Mouse (Mus musculus) lung, adult 2 months (tissue): ENCODE measurements around the gene Exd2. TPM values are rescaled to one million over a fixed set of nuclear protein-coding genes. Genes with fewer than 3 reads are reported as not detected.
A peak's percentile ranks its signal among the peaks of the same experiment; 100 is the strongest.
"Not testable (repeated sequence)": the region's sequence is repeated elsewhere in the genome, so short reads cannot be mapped to it uniquely, and the experiment has no call there.

Source experiments
- DNase-seq: peaks from one replicate; pipeline ENCODE4 v3.0.0; 2022
- H3K4me1 ChIP-seq: fragments of 200-500 bp; 2 replicates; pipeline ENCODE4 v1.6.1; 2011; ENCODE audit warnings: low read length; ENCODE audit not compliant: control insufficient read depth, insufficient read depth
- H3K4me3 ChIP-seq: fragments of 200-500 bp; replicated peaks from 2 replicates; pipeline ENCODE3; 2011; ENCODE audit warnings: low read depth, mild to moderate bottlenecking, control low read depth, low read length; ENCODE audit errors: extremely low read depth
- CTCF ChIP-seq: fragments of 200-500 bp; IDR thresholded peaks from 2 replicates; pipeline ENCODE4 v1.5.1; 2011; ENCODE audit warnings: mild to moderate bottlenecking, low read length, control low read depth; ENCODE audit not compliant: insufficient read depth
- POLR2A ChIP-seq: fragments of 200-500 bp; IDR thresholded peaks from 2 replicates; pipeline ENCODE4 v1.6.1; 2011; ENCODE audit warnings: low read depth, mild to moderate bottlenecking, control low read depth, low read length, borderline replicate concordance; ENCODE audit errors: extremely low read depth
- WGBS: fragments of 180-500 bp; shearing (Covaris S2); methylation state at CpG from one replicate; pipeline ENCODE4 v1.1.7; 2018; 5-methylcytosine and 5-hydroxymethylcytosine counted together
- polyA plus RNA-seq: library from polyadenylated mRNA; depleted of rRNA; stranded (reverse); fragments of >200 nt; gene quantifications from 2 replicates; pipeline ENCODE4 v1.2.3, GENCODE M21; 2012

Exd2 gene
- polyA plus RNA-seq, 1 experiment: 15.3 TPM

DNA sequence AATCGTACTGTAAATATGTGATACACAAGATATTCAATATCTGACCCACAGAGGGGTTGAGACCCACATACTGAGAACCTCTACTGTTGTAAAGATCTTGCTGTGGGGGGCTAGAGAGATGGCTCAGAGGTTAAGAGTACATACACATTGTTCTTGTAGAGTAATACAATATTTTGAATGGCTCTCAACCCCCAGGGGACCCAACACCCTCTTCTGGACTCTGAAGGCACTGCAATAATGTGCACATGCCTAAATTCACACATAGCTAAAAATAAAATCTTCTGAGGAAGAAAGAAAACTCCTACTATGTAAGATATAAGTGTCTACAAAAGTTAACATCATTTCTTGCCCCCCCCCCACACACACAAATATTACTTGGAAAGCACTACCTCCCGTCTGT lies 21.9 kb upstream of the Exd2 start:
- DNase-seq: no peak
- WGBS: 68% methylated on average over 2 of the region's 2 CpGs
- TF ChIP-seq CTCF (0 out of 2 replicates have a peak, but pooled peaks have one; percentile 12), POLR2A (no peak)
- H3K4me1 ChIP-seq: no peaks in the 10 kb centered on the region
- no peak overlapping the region for H3K4me3 ChIP-seq

DNA sequence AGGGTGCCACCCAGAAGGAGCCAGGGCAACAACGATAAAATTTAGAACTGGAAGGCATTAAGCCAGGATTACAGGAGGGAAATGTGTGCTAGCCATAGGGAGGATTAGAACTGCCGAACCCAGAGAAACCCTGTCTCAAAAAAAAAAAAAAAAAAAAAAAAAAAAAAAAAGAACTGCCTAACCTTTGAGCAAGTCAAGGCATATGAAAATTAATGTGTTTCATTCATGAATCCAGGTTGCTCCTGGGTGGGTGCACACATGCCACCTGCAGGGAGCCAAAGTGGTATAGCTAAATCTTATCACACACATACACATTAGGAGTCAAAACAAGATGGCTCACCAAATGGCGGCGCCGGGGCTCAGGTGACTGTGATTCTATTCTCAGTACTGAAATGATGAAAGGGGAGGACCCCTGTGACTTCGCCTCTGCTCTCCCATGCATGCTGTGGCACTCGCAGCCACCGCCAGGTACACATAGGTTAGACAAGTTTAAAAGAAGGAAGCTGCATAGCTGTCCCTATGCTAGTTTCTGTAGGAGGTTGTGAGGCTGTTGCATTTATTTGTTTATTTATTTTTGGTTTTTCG lies 18.3 kb upstream of the Exd2 start:
- Histone ChIP-seq H3K4me1 (no peaks in the 10 kb centered on the region), H3K4me3 (no peak overlapping the region)
- no peak for TF ChIP-seq POLR2A
- DNase-seq: no peak
- 81% methylated on average over 9 of the region's 9 CpGs for WGBS

DNA sequence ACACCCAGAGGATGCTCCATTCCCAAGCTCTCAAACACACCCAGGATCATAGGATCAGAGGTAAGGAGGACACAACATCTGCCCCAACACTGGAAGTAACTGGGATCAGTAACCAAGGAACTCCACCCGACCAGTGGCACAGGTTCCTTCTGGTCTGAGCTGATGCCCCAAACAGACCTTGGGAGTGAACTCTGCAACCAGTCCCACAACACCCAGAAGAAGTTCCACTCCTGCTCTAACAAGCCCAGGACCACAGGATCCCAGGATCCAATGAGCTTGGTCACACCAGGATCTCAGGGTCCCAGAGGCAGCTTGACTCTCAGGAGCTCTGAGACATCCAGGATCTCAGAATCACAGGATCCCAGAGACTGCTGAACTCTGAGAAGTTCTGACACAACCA lies 9.4 kb upstream of the Exd2 start:
- TF ChIP-seq CTCF (no peak), POLR2A (no peak)
- 90% methylated on average over 1 of the region's 1 CpGs for WGBS
- H3K4me3 ChIP-seq: no peak overlapping the region
- DNase-seq: no peak
- no peaks in the 10 kb centered on the region for H3K4me1 ChIP-seq

DNA sequence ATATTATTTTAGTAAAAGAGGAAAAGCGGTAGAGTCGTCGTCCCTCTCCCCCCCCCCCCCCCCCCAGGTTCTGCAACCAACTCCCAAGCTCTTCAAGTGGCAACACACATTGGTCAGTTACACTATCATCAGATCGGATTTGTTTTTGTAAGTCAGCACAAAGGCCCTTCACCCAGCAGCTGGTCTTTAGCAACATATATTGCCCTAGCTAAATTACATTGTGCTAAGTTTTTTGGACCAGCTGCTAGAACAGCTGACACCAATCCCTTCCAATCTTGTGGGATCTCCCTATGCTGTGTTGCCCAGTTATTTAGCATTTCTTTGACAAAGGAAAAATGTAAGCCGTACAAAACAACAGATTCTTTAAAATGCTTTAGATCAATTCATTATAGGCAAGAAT lies 4.9 kb upstream of the Exd2 start:
- no peak for DNase-seq
- no peak overlapping the region for H3K4me3 ChIP-seq
- 72% methylated on average over 5 of the region's 5 CpGs for WGBS
- no peak for TF ChIP-seq POLR2A
- TF ChIP-seq CTCF: no peak
- H3K4me1 ChIP-seq: no peaks in the 10 kb centered on the region

DNA sequence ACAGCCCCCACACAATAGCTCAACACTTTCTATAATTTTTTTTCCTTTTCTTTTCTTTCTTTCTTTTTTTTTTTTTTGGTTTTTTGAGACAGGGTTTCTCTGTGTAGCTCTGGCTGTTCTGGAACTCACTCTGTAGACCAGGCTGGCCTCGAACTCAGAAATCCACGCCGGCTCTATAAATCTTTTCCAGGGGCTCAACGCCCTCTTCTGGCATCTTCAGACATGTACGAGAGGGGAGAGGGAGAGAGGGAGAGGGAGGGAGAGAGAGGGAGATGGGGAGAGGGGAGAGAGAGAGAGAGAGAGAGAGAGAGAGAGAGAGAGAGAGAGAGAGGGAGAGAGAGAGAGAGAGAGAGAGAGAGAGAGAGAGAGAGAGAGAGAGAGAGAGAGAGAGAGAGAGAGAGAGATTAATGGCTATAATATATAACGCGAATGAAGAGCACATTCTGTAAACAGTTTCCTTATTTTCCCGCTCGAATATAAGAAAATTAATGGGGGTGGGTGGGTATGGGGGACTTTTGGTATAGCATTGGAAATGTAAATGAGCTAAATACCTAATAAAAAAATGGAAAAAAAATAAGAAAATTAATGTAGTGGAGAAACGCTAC lies 501 bp upstream of the Exd2 start:
- H3K4me3 ChIP-seq, H3K4me1 ChIP-seq, DNase-seq: not testable (repeated sequence)
- WGBS: 6% methylated on average over 10 of the region's 10 CpGs

DNA sequence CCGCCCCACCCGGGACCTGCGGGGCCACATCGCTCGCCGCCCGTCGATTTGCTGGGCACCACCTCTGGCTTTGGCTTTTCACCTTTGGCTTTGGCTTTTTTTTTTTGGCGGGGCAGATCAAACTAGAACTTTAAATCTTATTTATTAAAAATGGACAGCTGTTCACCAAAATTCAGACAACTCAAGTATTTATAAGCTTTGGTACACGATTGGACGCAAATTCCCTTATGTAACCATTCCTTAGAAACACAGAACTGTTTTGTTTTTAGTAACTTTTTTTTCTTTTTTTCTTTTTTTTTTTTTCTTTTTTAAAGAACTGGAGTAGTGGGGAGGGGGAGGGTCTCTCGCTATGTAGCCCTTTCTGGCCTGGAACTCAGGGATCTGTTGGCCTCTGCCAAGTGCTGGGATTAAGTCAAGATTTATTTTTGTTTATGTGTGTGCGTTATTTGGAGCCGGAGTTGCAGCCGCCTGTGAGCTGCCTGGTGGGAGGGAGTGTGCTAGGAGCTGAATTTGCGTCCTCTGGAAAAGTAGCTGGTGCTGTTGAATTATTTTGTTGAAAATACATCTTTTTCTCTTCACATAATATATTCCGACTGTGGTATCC lies 873 bp downstream of the Exd2 start:
- no peak for DNase-seq
- TF ChIP-seq CTCF: no peak
- TF ChIP-seq POLR2A: no peak
- H3K4me3 ChIP-seq: peak overlapping the region; percentile 100
- H3K4me1 ChIP-seq: no peaks in the 10 kb centered on the region
- 4% methylated on average over 17 of the region's 17 CpGs for WGBS

DNA sequence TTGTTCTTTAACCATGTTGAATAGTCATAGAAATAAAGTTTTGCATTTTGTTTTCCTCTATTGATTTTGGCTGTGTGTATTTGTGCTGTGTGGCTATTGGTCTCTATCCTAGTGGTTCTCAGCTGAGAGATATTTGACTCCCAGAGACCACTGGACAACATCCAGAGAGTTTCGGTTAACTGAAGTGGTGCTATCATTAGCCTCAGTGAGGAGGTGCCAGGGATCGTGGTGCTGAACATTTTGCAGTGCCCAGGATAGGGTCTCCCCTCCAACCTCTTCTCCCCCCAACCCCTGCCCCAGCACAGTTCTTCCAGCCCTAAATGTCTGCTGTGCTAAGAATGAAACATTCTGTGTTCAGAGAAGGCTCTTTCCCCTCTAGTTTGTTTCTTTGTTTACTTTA lies 7.3 kb downstream of the Exd2 start:
- 66% methylated on average over 2 of the region's 2 CpGs for WGBS
- no peak overlapping the region for H3K4me3 ChIP-seq
- no peak for DNase-seq

DNA sequence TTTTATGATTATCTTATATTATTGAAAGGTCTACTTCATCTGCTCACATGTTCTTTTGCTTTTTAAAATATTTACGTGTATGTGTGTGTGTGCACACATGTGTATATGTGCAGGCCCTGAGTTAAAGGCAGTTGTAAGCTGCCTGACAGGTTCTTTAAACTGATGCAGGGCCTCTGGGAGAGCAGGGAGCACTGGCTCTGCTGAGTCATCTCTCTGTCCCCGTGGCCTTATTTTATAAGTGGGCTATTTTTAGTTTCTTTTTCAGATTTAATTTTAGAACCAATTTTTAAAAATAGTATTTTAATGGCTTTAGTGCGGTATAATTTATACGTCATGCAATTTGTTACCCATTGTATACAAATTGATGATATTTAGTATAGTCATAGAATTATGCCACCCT lies 9.0 kb downstream of the Exd2 start:
- no peaks in the 10 kb centered on the region for H3K4me1 ChIP-seq
- no peak overlapping the region for H3K4me3 ChIP-seq
- DNase-seq: no peak
- 67% methylated on average over 4 of the region's 4 CpGs for WGBS
- TF ChIP-seq POLR2A (no peak), CTCF (no peak)

More for the DNA sequence above, 7.3 kb downstream of the Exd2 start:
- TF ChIP-seq CTCF: no peak
- TF ChIP-seq POLR2A: no peak
- H3K4me1 ChIP-seq: no peaks in the 10 kb centered on the region

DNA sequence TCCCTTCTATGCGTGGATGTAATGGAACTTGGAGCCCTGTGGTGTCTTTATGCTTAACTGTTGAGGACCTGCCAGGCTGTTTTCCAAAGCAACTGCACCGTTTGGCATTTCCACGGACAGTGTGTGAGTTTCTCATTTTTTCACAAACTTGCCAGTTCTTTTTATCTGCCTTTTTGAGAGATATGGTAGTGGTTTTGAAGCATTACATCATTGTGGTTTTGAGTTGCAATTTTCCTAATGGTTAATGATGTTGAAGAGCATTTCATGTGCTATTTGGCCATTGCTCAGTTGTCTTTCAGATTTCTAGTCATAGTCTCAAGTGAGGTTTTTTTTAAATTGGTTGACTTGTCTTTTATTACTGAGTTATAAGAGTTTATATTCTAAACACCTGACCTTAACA lies 10.8 kb downstream of the Exd2 start:
- H3K4me3 ChIP-seq: no peak overlapping the region
- DNase-seq: no peak
- H3K4me1 ChIP-seq: no peaks in the 10 kb centered on the region
- WGBS: 72% methylated on average over 3 of the region's 3 CpGs
- TF ChIP-seq POLR2A (no peak), CTCF (no peak)

DNA sequence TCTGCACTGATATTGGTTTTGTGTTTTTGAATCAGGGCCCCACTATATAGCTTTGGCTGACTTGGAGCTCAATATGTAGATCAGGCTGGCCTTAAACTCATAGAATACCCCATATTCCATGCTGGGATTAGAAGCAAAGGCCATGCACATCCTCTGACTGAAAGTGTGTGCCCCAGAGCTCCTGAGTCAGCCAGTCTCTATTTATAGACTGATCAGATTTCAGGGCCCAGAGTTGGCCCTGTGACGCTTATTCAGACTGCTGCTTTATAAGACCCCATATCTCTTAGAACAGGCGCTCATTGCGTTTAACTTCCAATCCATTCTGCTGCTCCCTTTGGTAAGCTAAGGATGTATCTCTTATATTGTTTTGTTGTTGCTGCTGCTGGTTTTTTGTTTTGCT lies 17.1 kb downstream of the Exd2 start:
- TF ChIP-seq CTCF: no peak
- TF ChIP-seq POLR2A: no peak
- WGBS: 93% methylated on average over 3 of the region's 3 CpGs
- Histone ChIP-seq H3K4me1 (no peaks in the 10 kb centered on the region), H3K4me3 (no peak overlapping the region)
- no peak for DNase-seq

DNA sequence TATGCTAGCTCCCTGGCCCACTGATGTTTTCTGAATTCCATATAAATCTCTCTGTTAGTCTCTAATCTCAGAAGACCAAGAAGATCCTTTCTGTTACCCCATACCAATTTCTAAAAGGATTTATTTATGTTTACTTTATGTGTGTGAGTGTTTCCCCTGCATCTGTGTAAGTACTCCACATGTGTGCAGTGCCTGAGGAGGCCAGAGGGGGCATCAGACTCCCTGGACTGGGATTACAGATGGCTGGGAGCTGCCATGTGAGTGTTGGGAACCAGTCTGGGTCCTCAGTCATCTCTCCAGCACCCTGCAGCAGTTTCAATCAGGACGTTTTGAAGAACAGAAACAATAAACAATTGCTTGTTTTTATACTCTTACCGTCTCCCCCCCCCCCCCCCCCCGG lies 20.5 kb downstream of the Exd2 start:
- 36% methylated on average over 3 of the region's 3 CpGs for WGBS
- TF ChIP-seq CTCF (no peak), POLR2A (no peak)
- Histone ChIP-seq H3K4me1 (no peaks in the 10 kb centered on the region), H3K4me3 (no peak overlapping the region)
- no peak for DNase-seq
